Mouse (Mus musculus): ENCODE data around the gene Pla2g5.
"Not testable (repeated sequence)": the region's sequence is repeated elsewhere in the genome, so short reads cannot be mapped to it uniquely, and the experiment has no call there.

The Pla2g5 gene

GRCm38 (mm10) chr4:138863344-138863998 lies at the start of gene Pla2g5:
Pla2g5 (minus strand) TSS chr4:138863482.
- DNase-seq (ENCODE audit: extremely low read depth, low read depth), result no peak

- no peak for DNase-seq (ENCODE audit: extremely low read depth, low read depth)
Measured at GRCm38 (mm10) chr4:138905624-138906337, 42.5 kb upstream of the Pla2g5 start.

GRCm38 (mm10) chr4:138899361-138899760 lies 36.1 kb upstream of the Pla2g5 start:
- no peak for DNase-seq (ENCODE audit: extremely low read depth, low read depth)

GRCm38 (mm10) chr4:138893789-138894188 lies 30.5 kb upstream of the Pla2g5 start:
- DNase-seq (ENCODE audit: extremely low read depth, low read depth), result not testable (repeated sequence)

- no peak for DNase-seq (ENCODE audit: extremely low read depth, low read depth)
Measured at GRCm38 (mm10) chr4:138892655-138893054, 29.4 kb upstream of the Pla2g5 start.

GRCm38 (mm10) chr4:138889635-138890034 lies 26.4 kb upstream of the Pla2g5 start:
- DNase-seq (ENCODE audit: extremely low read depth, low read depth), result no peak

GRCm38 (mm10) chr4:138889165-138889564 lies 25.9 kb upstream of the Pla2g5 start:
- DNase-seq (ENCODE audit: extremely low read depth, low read depth), result no peak

GRCm38 (mm10) chr4:138884261-138884660 lies 21.0 kb upstream of the Pla2g5 start:
- peak; percentile 82 for DNase-seq (ENCODE audit: extremely low read depth, low read depth)

- no peak for DNase-seq (ENCODE audit: extremely low read depth, low read depth)
Measured at GRCm38 (mm10) chr4:138882179-138882578, 18.9 kb upstream of the Pla2g5 start.

GRCm38 (mm10) chr4:138880811-138881584 lies 17.7 kb upstream of the Pla2g5 start:
- no peak for DNase-seq (ENCODE audit: extremely low read depth, low read depth)

GRCm38 (mm10) chr4:138879808-138880207 lies 16.5 kb upstream of the Pla2g5 start:
- no peak for DNase-seq (ENCODE audit: extremely low read depth, low read depth)

GRCm38 (mm10) chr4:138878783-138879182 lies 15.5 kb upstream of the Pla2g5 start:
- DNase-seq (ENCODE audit: extremely low read depth, low read depth), result no peak

GRCm38 (mm10) chr4:138877731-138878130 lies 14.4 kb upstream of the Pla2g5 start, which contains the start of gene Pla2g2e:
Pla2g2e (plus strand) TSS chr4:138877942.
- no peak for DNase-seq (ENCODE audit: extremely low read depth, low read depth)

GRCm38 (mm10) chr4:138875986-138876385 lies 12.7 kb upstream of the Pla2g5 start:
- DNase-seq (ENCODE audit: extremely low read depth, low read depth), result no peak

GRCm38 (mm10) chr4:138875275-138875674 lies 12.0 kb upstream of the Pla2g5 start:
- DNase-seq (ENCODE audit: extremely low read depth, low read depth), result not testable (repeated sequence)

GRCm38 (mm10) chr4:138873864-138874263 lies 10.6 kb upstream of the Pla2g5 start, which contains the start of gene Gm13030:
Gm13030 (minus strand) TSS chr4:138873964.
- DNase-seq (ENCODE audit: extremely low read depth, low read depth), result no peak

GRCm38 (mm10) chr4:138868666-138869065 lies 5.4 kb upstream of the Pla2g5 start:
- no peak for DNase-seq (ENCODE audit: extremely low read depth, low read depth)

GRCm38 (mm10) chr4:138866413-138866812 lies 3.1 kb upstream of the Pla2g5 start:
- peak; percentile 54 for DNase-seq (ENCODE audit: extremely low read depth, low read depth)

- DNase-seq (ENCODE audit: extremely low read depth, low read depth), result no peak
Measured at GRCm38 (mm10) chr4:138865991-138866390, 2.7 kb upstream of the Pla2g5 start.

GRCm38 (mm10) chr4:138865092-138865491 lies 1.8 kb upstream of the Pla2g5 start:
- DNase-seq (ENCODE audit: extremely low read depth, low read depth), result no peak

GRCm38 (mm10) chr4:138859728-138860127 lies 3.6 kb downstream of the Pla2g5 start:
- DNase-seq (ENCODE audit: extremely low read depth, low read depth), result no peak

GRCm38 (mm10) chr4:138859245-138859644 lies 4.0 kb downstream of the Pla2g5 start:
- no peak for DNase-seq (ENCODE audit: extremely low read depth, low read depth)

Data from MEL-GATA-1-ER (cell line).